Mouse (Mus musculus): ENCODE data around the gene Cenpa. TPM values are rescaled to one million over a fixed set of nuclear protein-coding genes. Genes with fewer than 3 reads are reported as not detected.
A peak's percentile ranks its signal among the peaks of the same experiment; 100 is the strongest.

The Cenpa gene
- total RNA-seq, 2 experiments from 2014 or later: 8.1 to 9.5 TPM

- peak; percentile 87 for DNase-seq (ENCODE audit: low spot score in 2 of 2)
- intact Hi-C loops (cut with DNase I): loop anchor here (2.0 to 5.0 kb wide), 3 partner anchors 119 to 426 kb away; no protein-coding TSS in a partner anchor
These were observed 28.5 kb upstream of the Cenpa start for GRCm38 (mm10) chr5:30638041-30638440.

DNA sequence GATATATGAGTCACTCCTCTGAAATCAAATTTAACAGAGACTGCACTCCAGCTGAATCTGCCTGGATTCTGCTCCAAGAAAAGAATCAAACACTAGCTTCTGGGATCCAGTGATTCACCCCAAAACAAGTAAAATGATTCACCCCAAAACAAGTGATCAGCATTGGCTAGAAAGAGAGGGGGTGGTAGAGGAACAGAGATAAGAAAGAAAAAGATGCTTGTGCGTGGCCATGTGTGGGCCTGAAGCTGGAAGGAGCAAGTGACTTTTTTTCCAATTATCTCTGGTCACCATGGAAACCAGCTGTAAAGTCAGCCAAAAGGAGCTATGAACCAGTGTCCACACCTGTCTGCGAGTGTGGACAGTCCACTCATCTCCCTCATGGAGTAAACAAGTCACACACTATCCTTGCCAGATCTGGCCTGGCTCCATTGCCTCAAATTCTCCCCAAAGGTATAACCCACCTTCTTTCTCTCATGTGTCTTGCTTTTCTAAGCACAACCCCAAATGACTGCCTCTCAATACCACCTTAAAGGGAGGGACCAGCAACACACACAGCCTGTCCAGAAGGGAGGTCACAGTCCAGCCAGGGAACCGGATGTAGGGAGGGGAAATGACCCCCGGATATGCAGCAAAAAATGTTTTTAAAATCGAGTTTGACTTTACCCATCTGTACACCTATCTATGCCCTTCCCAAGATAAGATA is 22.9 kb upstream of the Cenpa start:
- intact Hi-C loops (cut with DNase I): no loop called here
- DNase-seq (ENCODE audit: low spot score in 2 of 2): peak; percentile 16 to 74

DNA sequence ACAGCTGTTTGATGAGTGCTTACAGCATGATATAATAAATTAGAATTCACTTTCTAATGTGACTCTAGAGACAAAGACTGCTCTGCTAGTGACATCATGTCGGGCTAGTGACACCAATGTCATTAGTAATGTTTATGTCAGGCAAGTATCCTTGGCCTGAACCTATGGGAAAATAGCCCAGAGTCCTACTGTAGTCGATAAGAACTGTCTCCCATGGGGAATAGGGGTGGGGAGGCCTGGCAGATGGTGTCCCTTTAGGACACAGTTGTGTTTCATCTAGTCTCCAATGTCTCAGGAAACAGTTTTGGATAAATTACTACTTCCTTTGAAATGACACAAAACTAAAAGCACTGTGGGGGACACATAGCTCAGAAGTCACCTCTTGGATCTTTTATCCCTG is 20.5 kb upstream of the Cenpa start:
- DNase-seq (ENCODE audit: low spot score in 2 of 2): no peak
- intact Hi-C loops (cut with DNase I): no loop called here

GRCm38 (mm10) chr5:30647396-30647795 is 19.2 kb upstream of the Cenpa start:
- DNase-seq (ENCODE audit: low spot score in 2 of 2): peak in 1 of 2 experiments; percentile 30
- intact Hi-C loops (cut with DNase I): no loop called here

GRCm38 (mm10) chr5:30647815-30648560 is 18.6 kb upstream of the Cenpa start, which contains the start of gene Slc35f6:
Gene Slc35f6, plus strand, starts transcription at chr5:30647933.
- intact Hi-C loops (cut with DNase I): no loop called here
- peak; percentile 93 to 94 for DNase-seq (ENCODE audit: low spot score in 2 of 2)

DNA sequence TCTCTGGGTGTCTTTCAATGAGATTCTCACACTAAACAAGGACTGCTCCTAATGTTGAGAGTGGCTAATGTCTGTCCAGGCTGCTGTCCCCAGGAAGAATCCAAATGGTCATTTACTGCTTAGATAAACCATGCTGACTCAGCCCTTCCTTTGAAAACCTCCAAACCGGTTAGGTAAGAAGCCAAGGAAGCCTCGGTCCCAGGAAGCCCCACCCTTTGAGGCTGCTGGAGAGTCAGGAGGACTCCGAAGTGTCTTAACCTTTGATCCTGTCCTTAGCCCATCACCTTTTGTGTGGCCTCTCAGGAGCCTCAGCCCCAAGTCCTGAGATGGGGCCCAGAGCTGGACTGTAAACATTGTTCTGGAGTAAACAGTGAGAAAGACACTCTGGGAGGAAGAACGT is 17.0 kb upstream of the Cenpa start:
- intact Hi-C loops (cut with DNase I): no loop called here
- DNase-seq (ENCODE audit: low spot score in 2 of 2): no peak

- DNase-seq (ENCODE audit: low spot score in 2 of 2): peak; percentile 28 to 31
- intact Hi-C loops (cut with DNase I): no loop called here
These were observed 15.8 kb upstream of the Cenpa start for GRCm38 (mm10) chr5:30650756-30651155.

- no peak for DNase-seq (ENCODE audit: low spot score in 2 of 2)
- intact Hi-C loops (cut with DNase I): no loop called here
These were observed 15.0 kb upstream of the Cenpa start for GRCm38 (mm10) chr5:30651554-30651953.

GRCm38 (mm10) chr5:30653246-30653645 is 13.3 kb upstream of the Cenpa start:
- DNase-seq (ENCODE audit: low spot score in 2 of 2): no peak
- intact Hi-C loops (cut with DNase I): no loop called here

- DNase-seq (ENCODE audit: low spot score in 2 of 2): no peak
- intact Hi-C loops (cut with DNase I): no loop called here
These were observed 11.5 kb upstream of the Cenpa start for GRCm38 (mm10) chr5:30655042-30655441.

DNA sequence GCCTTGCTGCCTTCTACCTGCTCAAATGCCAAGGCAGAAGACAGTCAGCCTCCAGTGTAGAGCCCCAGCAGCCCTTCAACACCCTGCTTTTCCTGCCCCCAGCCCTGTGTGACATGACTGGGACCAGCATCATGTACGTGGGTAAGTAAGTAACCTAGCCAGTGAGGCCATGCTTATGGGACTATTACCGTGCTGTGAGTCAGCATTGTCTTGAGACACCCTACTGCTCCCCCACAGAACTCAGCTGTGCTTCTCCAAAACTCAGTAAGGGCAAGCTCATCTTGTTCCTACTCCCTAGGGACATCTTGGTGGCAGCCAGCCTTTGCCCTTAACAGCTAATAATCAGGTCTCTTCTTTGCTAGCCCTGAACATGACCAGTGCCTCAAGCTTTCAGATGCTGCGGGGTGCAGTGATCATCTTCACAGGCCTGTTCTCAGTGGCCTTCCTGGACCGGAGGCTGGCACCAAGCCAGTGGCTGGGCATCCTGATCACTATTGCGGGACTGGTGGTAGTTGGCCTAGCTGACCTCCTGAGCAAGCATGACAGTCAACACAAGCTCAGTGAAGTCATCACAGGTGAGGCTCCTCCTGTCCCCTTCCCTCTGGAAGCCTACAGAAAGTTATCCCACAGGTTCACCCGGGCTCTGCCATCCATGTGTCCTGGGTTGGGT is 10.9 kb upstream of the Cenpa start:
- no peak for DNase-seq (ENCODE audit: low spot score in 2 of 2)

DNA sequence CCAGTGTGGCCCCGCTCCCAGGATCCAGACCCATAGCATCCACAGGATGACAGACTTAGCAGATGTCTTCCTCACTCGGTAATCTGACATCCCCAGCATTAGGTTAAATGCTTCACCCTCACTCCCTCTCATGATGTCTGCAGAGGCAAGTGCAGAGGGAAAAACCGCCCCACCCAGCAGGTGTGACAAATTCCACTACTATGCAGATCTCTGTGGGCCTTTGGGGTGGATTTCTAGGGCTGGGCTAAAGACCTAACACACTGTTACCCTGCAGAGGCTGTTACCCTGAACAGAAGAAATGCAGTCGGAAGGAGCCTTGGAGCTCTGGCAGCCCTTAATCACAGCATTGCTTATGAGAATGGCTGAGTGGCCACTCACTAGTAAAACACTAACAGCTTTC is 7.5 kb upstream of the Cenpa start:
- DNase-seq (ENCODE audit: low spot score in 2 of 2): no peak
- intact Hi-C loops (cut with DNase I): no loop called here

More for the DNA sequence above, 10.9 kb upstream of the Cenpa start:
- intact Hi-C loops (cut with DNase I): no loop called here

DNA sequence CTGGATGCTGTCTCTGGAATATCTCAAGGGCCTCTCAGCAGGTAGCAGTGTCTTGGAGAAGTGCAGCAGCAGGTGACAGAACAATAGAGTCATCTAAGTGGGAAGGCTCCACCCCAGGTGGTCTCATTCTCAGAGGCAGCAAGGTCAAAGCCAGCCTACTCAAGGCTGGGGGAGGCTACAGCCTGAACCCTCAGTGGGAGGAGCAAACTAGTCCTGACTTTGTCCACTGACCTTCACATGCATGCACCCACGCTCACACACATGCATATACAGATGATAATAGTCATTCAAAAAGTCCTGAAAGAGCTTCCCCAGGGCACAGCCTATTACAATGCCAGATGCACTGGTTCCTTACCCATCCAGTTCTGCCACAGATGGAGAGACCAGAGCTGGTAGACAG is 6.3 kb upstream of the Cenpa start:
- intact Hi-C loops (cut with DNase I): no loop called here
- no peak for DNase-seq (ENCODE audit: low spot score in 2 of 2)

GRCm38 (mm10) chr5:30660813-30661212 is 5.8 kb upstream of the Cenpa start:
- intact Hi-C loops (cut with DNase I): no loop called here
- DNase-seq (ENCODE audit: low spot score in 2 of 2): no peak

GRCm38 (mm10) chr5:30665360-30665759 is 1.2 kb upstream of the Cenpa start:
- no peak for DNase-seq (ENCODE audit: low spot score in 2 of 2)
- intact Hi-C loops (cut with DNase I): no loop called here

- DNase-seq (ENCODE audit: low spot score in 2 of 2): peak; percentile 44 to 65
- intact Hi-C loops (cut with DNase I): no loop called here
These were observed 609 bp upstream of the Cenpa start for GRCm38 (mm10) chr5:30665968-30666367.

GRCm38 (mm10) chr5:30667215-30667614 is 638 bp downstream of the Cenpa start:
- intact Hi-C loops (cut with DNase I): no loop called here
- DNase-seq (ENCODE audit: low spot score in 2 of 2): no peak

DNA sequence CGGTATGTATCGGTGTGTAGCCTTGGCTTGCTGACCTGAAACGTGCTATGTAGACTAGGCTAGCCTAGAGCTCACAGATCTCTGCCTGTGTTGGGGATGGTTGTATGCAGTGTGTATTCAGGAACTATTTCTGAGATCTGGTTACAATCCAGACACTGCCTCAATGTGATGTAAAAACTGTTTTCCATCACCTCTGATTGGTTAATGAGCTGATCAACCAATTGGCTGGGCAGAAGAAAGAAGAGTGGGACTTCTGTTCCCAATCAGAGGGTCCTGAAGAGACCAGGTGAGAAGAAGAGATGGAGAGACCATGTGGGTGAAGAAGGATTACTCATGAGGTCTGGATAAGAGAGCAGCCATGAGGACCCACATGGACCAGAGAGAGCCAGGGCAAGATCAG is 1.1 kb downstream of the Cenpa start:
- DNase-seq (ENCODE audit: low spot score in 2 of 2): no peak
- intact Hi-C loops (cut with DNase I): no loop called here

DNA sequence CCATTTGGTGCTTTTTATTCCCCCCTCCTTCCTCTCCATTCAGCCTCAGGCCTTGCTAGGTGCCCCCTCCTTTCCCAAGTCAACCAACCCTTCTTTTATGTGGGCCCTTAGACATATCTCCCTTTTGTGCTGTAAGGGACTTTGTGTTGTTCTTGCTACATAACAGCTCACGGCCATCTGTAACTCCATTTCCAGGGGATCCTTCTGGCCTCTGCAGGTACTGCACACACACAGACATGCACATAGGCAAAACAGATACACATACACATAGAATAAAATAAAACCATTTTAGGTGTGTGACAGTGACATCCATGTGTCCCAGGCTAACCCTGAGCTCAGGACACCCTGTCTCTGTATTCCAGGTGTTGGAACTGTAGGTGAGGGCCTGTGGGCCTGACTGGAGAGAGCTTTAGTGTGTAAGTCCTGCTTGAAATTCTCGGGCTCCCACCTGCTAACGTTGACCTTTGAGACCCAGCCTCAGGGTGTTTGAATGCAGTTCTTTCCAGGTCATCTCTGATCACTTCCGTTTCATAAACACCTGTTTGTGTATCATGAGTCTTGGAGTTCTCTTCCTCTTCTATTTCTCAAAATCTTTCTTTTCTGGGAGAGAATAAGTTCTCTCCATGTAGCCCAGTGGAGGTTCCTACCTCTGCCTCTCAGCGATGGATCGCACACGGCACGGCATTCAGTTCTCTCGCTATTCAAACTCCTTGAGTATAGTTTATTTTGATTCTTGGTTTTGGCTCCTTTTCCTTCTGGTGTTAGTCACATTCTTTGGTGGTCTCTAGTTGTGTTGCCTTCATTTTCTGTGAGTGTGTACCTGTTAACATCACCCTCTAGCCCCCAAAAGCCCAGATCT is 2.3 kb downstream of the Cenpa start:
- DNase-seq (ENCODE audit: low spot score in 2 of 2): no peak
- intact Hi-C loops (cut with DNase I): no loop called here

- DNase-seq (ENCODE audit: low spot score in 2 of 2): no peak
- intact Hi-C loops (cut with DNase I): no loop called here
These were observed 2.9 kb downstream of the Cenpa start for GRCm38 (mm10) chr5:30669496-30669830.

All from left cerebral cortex, postnatal 14 days (tissue).